Mouse (Mus musculus) bone marrow, adult 2 months (tissue): ENCODE measurements around the gene Fxn.

Experiments
- CTCF ChIP-seq: fragments of 200-500 bp; IDR thresholded peaks from 2 replicates; pipeline ENCODE4 v1.5.1; 2011; ENCODE audit warnings: low read length, control low read depth; ENCODE audit not compliant: control insufficient read depth, insufficient read depth
- POLR2A ChIP-seq: fragments of 200-500 bp; IDR thresholded peaks from 2 replicates; pipeline ENCODE4 v1.6.1; 2011; ENCODE audit warnings: low read depth, mild to moderate bottlenecking, control low read depth, low read length, borderline replicate concordance; ENCODE audit not compliant: control insufficient read depth

DNA sequence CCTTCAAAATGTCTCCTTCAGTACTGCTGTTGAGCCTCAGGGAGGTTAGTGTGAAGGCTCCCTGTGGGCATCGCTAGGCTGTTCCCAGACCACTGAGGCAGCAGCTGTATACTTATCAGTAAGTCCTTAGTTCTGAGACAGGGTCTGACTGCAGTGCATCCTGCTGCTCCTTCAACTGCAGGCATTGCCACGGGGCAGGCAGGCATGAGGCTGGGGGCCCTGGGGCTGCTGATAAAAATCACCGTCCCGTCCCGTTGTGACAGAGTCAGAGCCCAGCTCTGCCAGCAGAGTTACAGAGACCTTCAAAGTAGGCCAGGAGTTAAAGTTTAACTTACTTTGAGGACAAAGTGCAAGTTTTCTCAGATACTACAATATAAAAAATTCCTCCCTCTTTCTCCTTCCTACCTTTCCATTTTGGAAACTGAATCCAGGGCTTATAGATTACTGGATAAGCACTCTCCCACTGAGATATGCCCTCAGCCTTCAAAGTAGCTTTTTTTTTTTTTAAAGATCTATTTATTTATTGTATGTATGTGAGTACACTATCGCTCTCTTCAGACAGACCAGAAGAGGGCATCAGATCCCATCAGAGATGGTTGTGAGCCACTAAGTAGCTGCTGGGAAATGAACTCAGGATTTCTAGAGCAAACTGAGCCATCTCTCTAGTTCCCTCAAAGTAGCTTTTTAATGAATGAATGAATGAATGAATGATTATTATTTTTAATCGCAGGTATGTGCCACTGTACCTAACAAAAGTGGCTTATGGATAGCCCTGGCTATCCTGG is 14.2 kb downstream of the Fxn start:
- TF ChIP-seq CTCF: no peak
- TF ChIP-seq POLR2A: no peak
